Comparison of ENCODE assay signal across 16 mouse cellular contexts in the genomic region with DNA sequence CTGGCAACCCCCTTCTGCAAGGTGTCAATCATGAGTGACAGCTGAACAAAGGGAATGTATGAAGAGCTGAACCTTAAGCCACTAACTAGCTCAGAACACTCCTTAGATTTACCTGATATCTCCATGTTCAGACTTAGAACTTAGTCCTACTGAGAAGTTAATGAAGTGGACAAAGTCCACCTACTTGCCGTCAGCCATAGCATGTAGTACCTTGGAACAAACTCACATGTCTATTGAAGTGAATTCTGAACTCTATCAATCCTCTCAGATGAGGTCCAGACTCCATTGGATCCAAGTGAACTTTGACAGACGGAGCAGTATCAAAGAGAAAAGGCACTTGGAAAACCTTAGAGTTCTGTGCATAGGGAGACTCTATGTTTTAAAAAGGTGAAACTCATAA.
"Had no signal": no experiment of that assay in that cellular context is flagged by ENCODE, and none has a peak within 500 bp of the region (broad histone marks: within the 10 kb centered on the region; RNA-seq: fewer than 3 reads in every experiment).

No protein-coding gene starts in this region.

- H3K4me2 ChIP-seq: neural tube, embryonic 13.5 days; neural tube, embryonic 15.5 days; stomach, embryonic 15.5 days had no signal

- H3K9me3 ChIP-seq: neural tube, embryonic 13.5 days; neural tube, embryonic 15.5 days; stomach, embryonic 15.5 days had no signal

- H3K9ac ChIP-seq: neural tube, embryonic 13.5 days; neural tube, embryonic 15.5 days; stomach, embryonic 15.5 days had no signal

- H3K36me3 ChIP-seq: neural tube, embryonic 13.5 days; neural tube, embryonic 15.5 days; stomach, embryonic 15.5 days had no signal

- H3K4me1 ChIP-seq: neural tube, embryonic 13.5 days; neural tube, embryonic 15.5 days; stomach, embryonic 15.5 days had no signal

- H3K4me3 ChIP-seq: neural tube, embryonic 13.5 days; neural tube, embryonic 15.5 days; stomach, embryonic 15.5 days had no signal

- H3K27me3 ChIP-seq: neural tube, embryonic 13.5 days; neural tube, embryonic 15.5 days; stomach, embryonic 15.5 days had no signal

- DNase-seq: retina, postnatal 1 day; right cerebral cortex, adult 18-20 months; right cerebral cortex, postnatal 14 days; right cerebral cortex, postnatal 25 days; right cerebral cortex, postnatal 4 days; spleen, adult 18-20 months; thymus, adult 18-20 months; thymus, adult 2 months; thymus, postnatal 14 days; thymus, postnatal 25 days; thymus, postnatal 36 days; thymus, postnatal 4 days had no signal

- H3K27ac ChIP-seq: neural tube, embryonic 13.5 days; neural tube, embryonic 15.5 days; stomach, embryonic 15.5 days; stomach, postnatal 0 days had no signal
